Mouse (Mus musculus): ENCODE data around the gene Cxxc4. TPM values are rescaled to one million over a fixed set of nuclear protein-coding genes. Genes with fewer than 3 reads are reported as not detected.

The Cxxc4 gene
- polyA plus RNA-seq, 1 experiment from 2014 or later, result 4.5 TPM

DNA sequence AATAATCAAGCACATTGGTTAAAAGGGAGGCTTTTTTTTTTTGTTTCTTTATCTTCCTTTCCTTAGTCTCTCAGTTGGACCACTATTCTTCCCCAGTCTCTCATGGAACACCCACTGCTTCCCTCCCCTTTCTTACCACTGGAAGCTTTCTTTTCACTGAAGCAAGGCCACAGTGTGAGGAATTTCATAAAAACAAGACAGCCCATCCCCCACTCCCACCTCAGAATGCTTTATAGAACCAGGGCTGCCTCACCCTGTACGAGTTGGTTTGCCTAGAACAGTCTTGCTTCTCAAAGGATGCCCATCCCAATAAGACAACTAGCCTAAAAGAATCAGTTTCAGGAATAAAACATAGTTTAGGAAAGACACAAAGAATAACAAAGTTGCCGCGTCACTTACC lies 23.0 kb downstream of the Cxxc4 start:
- 70% methylated on average over 3 of the region's 3 CpGs for WGBS
- ATAC-seq (ENCODE audit: low FRiP score, low TSS enrichment) (no peak), DNase-seq (ENCODE audit: low spot score) (no peak)
- Histone ChIP-seq H3K36me3 (ENCODE audit: control insufficient read depth, insufficient read depth, low read length) (no peaks in the 10 kb centered on the region), H3K4me3 (ENCODE audit: low read depth, low read length) (no peak overlapping the region), H3K4me2 (replicated peaks; ENCODE audit: low read depth) (no peak overlapping the region), H3K27ac (replicated peaks) (no peak overlapping the region), H3K4me1 (replicated peaks; ENCODE audit: control insufficient read depth, insufficient read depth) (no peaks in the 10 kb centered on the region), H3K9me3 (ENCODE audit: control insufficient read depth, low read length) (no peaks in the 10 kb centered on the region), H3K9ac (ENCODE audit: low read length) (no peak overlapping the region), H3K27me3 (ENCODE audit: control insufficient read depth, insufficient read depth, low read length) (no peaks in the 10 kb centered on the region)
- no peak for TF ChIP-seq CTCF (IDR thresholded peaks at IDR 0.05; ENCODE audit: low read depth)
- no peak for TF ChIP-seq EP300 (optimal IDR thresholded peaks at IDR 0.05)

DNA sequence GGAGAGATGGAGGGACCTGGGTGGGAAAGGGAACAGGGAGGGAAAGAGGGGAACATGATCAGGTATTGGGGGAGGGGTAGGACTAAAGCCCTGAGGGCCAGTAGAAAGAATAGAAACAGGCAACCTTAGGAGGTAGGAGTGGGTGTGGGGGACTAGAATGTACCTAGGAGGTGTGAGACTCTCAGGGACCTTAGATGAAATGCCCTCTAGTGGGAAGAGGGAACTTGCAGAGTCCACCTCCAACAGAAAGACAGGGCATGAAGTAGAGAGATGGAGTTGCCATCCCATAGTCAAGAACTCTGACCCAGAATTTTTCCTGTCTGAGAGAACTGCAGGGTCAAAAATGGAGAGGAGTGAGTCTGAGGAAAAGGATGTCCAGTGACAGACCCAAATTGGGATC lies 43.4 kb downstream of the Cxxc4 start:
- Histone ChIP-seq H3K27me3 (ENCODE audit: control insufficient read depth, insufficient read depth, low read length) (no peaks in the 10 kb centered on the region), H3K36me3 (ENCODE audit: control insufficient read depth, insufficient read depth, low read length) (no peaks in the 10 kb centered on the region), H3K9ac (ENCODE audit: low read length) (no peak overlapping the region), H3K9me3 (ENCODE audit: control insufficient read depth, low read length) (no peaks in the 10 kb centered on the region), H3K4me2 (replicated peaks; ENCODE audit: low read depth) (no peak overlapping the region), H3K27ac (replicated peaks) (no peak overlapping the region), H3K4me1 (replicated peaks; ENCODE audit: control insufficient read depth, insufficient read depth) (no peaks in the 10 kb centered on the region), H3K4me3 (ENCODE audit: low read depth, low read length) (no peak overlapping the region)
- ATAC-seq (ENCODE audit: low FRiP score, low TSS enrichment) (no peak), DNase-seq (ENCODE audit: low spot score) (no peak)
- TF ChIP-seq EP300 (optimal IDR thresholded peaks at IDR 0.05) (no peak), CTCF (IDR thresholded peaks at IDR 0.05; ENCODE audit: low read depth) (peak; percentile 26; the same call in 1 of the 2 replicates)

GRCm38 (mm10) chr3:134281527-134282370 lies 45.5 kb downstream of the Cxxc4 start:
- TF ChIP-seq CTCF (IDR thresholded peaks at IDR 0.05; ENCODE audit: low read depth) (no peak), EP300 (optimal IDR thresholded peaks at IDR 0.05) (no peak)

DNA sequence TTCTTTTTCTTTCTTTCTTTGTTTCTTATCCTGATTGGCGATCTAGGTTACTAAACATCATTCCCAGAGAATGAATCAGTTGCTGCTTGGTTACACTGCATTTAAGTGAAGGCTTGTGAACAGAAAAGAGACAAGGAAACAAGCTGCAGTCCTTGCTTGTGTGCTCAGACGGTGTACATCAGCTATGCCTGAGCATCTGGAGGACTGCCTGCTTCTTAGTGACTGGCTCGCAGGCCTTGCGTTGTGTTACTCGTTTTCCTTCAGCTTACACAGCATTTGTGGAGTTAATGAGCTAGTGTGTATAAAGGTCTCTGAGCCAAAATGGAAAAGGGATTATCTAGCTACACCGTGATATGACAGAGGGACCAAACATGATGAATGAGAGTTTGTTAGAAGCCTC lies 58.9 kb downstream of the Cxxc4 start:
- no peaks in the 10 kb centered on the region for H3K27me3 ChIP-seq (ENCODE audit: control insufficient read depth, insufficient read depth, low read length)
- ATAC-seq (ENCODE audit: low FRiP score, low TSS enrichment) (no peak), DNase-seq (ENCODE audit: low spot score) (no peak)
- no peak overlapping the region for H3K4me3 ChIP-seq (ENCODE audit: low read depth, low read length)
- H3K36me3 ChIP-seq (ENCODE audit: control insufficient read depth, insufficient read depth, low read length), result no peaks in the 10 kb centered on the region
- TF ChIP-seq CTCF (IDR thresholded peaks at IDR 0.05; ENCODE audit: low read depth) (no peak), EP300 (optimal IDR thresholded peaks at IDR 0.05) (no peak)
- WGBS, result 28% methylated on average over 6 of the region's 6 CpGs
- H3K4me1 ChIP-seq (replicated peaks; ENCODE audit: control insufficient read depth, insufficient read depth), result no peaks in the 10 kb centered on the region
- H3K27ac ChIP-seq (replicated peaks), result no peak overlapping the region
- H3K9ac ChIP-seq (ENCODE audit: low read length), result no peak overlapping the region
- no peaks in the 10 kb centered on the region for H3K9me3 ChIP-seq (ENCODE audit: control insufficient read depth, low read length)
- H3K4me2 ChIP-seq (replicated peaks; ENCODE audit: low read depth), result no peak overlapping the region

More at GRCm38 (mm10) chr3:134281527-134282370, 45.5 kb downstream of the Cxxc4 start:
- no peak for ATAC-seq (ENCODE audit: low FRiP score, low TSS enrichment)
- Histone ChIP-seq H3K27me3 (ENCODE audit: control insufficient read depth, insufficient read depth, low read length) (no peaks in the 10 kb centered on the region), H3K4me1 (replicated peaks; ENCODE audit: control insufficient read depth, insufficient read depth) (no peaks in the 10 kb centered on the region), H3K27ac (replicated peaks) (no peak overlapping the region), H3K9me3 (ENCODE audit: control insufficient read depth, low read length) (no peaks in the 10 kb centered on the region), H3K4me2 (replicated peaks; ENCODE audit: low read depth) (no peak overlapping the region), H3K9ac (ENCODE audit: low read length) (no peak overlapping the region), H3K4me3 (ENCODE audit: low read depth, low read length) (no peak overlapping the region), H3K36me3 (ENCODE audit: control insufficient read depth, insufficient read depth, low read length) (no peaks in the 10 kb centered on the region)
- no peak for DNase-seq (ENCODE audit: low spot score)
- WGBS, result 30% methylated on average over 14 of the region's 14 CpGs

GRCm38 (mm10) chr3:134302681-134303491 lies 66.6 kb downstream of the Cxxc4 start:
- no peak for ATAC-seq (ENCODE audit: low FRiP score, low TSS enrichment)

More at GRCm38 (mm10) chr3:134302681-134303491, 66.6 kb downstream of the Cxxc4 start:
- Histone ChIP-seq H3K4me2 (replicated peaks; ENCODE audit: low read depth) (peak overlapping the region; percentile 52), H3K9ac (ENCODE audit: low read length) (no peak overlapping the region), H3K4me1 (replicated peaks; ENCODE audit: control insufficient read depth, insufficient read depth) (no peaks in the 10 kb centered on the region; the same call in 1 of the 2 replicates), H3K9me3 (ENCODE audit: control insufficient read depth, low read length) (no peaks in the 10 kb centered on the region), H3K27me3 (ENCODE audit: control insufficient read depth, insufficient read depth, low read length) (no peaks in the 10 kb centered on the region), H3K36me3 (ENCODE audit: control insufficient read depth, insufficient read depth, low read length) (no peaks in the 10 kb centered on the region), H3K4me3 (ENCODE audit: low read depth, low read length) (peak overlapping the region; percentile 19), H3K27ac (replicated peaks) (no peak overlapping the region)
- peak; percentile 17 for DNase-seq (ENCODE audit: low spot score)
- TF ChIP-seq EP300 (optimal IDR thresholded peaks at IDR 0.05) (no peak), CTCF (IDR thresholded peaks at IDR 0.05; ENCODE audit: low read depth) (no peak)
- 20% methylated on average over 21 of the region's 21 CpGs for WGBS
